Mouse (Mus musculus) G1E (cell line): ENCODE data around the gene Lpin2.

Experiments
- CTCF ChIP-seq: IDR thresholded peaks from 2 replicates; pipeline ENCODE4 v1.5.1; 2012; ENCODE audit warnings: low read depth, low read length, inconsistent platforms, mixed read lengths
- GATA1 ChIP-seq: IDR thresholded peaks from 2 replicates; pipeline ENCODE4 v1.6.1; 2012; ENCODE audit warnings: borderline replicate concordance, low read length, inconsistent platforms, mixed read lengths

GRCm38 (mm10) chr17:71142068-71142467 lies 40.3 kb upstream of the Lpin2 start:
- no peak for TF ChIP-seq GATA1
- no peak for TF ChIP-seq CTCF
